Mouse (Mus musculus): ENCODE data around the gene Slc30a9. TPM values are rescaled to one million over a fixed set of nuclear protein-coding genes. Genes with fewer than 3 reads are reported as not detected.
A peak's percentile ranks its signal among the peaks of the same experiment; 100 is the strongest.

Gene Slc30a9
- 139 TPM for polyA plus RNA-seq (2021)

GRCm38 (mm10) chr5:67306698-67307521, at the start of gene Slc30a9:
Gene Slc30a9 (plus strand): TSS chr5:67306955.
- ChIA-PET CTCF (interaction anchor here (1.2 kb wide), 1 partner anchor 15 kb away, joined by 3 read pairs; no protein-coding TSS in a partner anchor), POLR2A (interaction anchor here (0.6 to 1.2 kb wide), 3 partner anchors 18 to 52 kb away, joined by 3 read pairs; partner anchors contain the start of gene Tmem33)
- peak; percentile 94 for ATAC-seq

GRCm38 (mm10) chr5:67258473-67258872, 48.3 kb upstream of the Slc30a9 start:
- no peak for ATAC-seq
- peaks cover under 1% of the 10 kb centered on the region for H3K27me3 ChIP-seq
- in situ Hi-C loops (cut with MboI; ENCODE audit: low pct_unique_long_range_greater_than_20kb): no loop called here
- CTCF ChIA-PET: no interaction called here
- POLR2A ChIA-PET: no interaction called here
- no peak for TF ChIP-seq CTCF (IDR thresholded peaks at IDR 0.05)
- DNase-seq (ENCODE audit: low read depth, low spot score): no peak

More at GRCm38 (mm10) chr5:67306698-67307521, at the start of gene Slc30a9:
- DNase-seq (ENCODE audit: low read depth, low spot score): peak; percentile 65
- TF ChIP-seq CTCF (IDR thresholded peaks at IDR 0.05): peak; percentile 49
- in situ Hi-C loops (cut with MboI; ENCODE audit: low pct_unique_long_range_greater_than_20kb): no loop called here
- no peaks in the 10 kb centered on the region for H3K27me3 ChIP-seq

DNA sequence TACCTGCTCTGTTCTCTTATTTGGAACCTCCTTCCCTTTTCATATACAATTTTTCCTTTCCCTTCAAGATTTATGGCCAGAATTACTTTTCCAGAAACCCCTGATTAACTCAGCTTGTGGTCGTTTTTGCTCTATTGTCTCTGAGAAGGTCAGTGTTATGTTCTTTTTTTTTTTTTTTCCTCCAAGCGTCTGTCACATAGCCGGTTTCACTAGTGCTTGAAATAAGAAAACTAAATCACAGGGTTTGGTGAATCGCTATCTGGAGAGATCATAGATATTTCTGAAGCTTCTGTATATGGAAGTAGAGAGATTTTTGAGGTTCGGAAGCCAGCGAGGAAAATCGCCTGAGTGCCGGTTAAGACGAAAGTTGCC, 46.6 kb upstream of the Slc30a9 start:
- POLR2A ChIA-PET: interaction anchor here (1.1 kb wide), 1 partner anchor 48 kb away, joined by 3 read pairs; no protein-coding TSS in a partner anchor
- no peaks in the 10 kb centered on the region for H3K27me3 ChIP-seq
- ATAC-seq (peak; percentile 5), DNase-seq (ENCODE audit: low read depth, low spot score) (no peak)
- no peak for TF ChIP-seq CTCF (IDR thresholded peaks at IDR 0.05)
- CTCF ChIA-PET: interaction anchor here (1.2 to 1.4 kb wide), 2 partner anchors 27 to 50 kb away, joined by 3 to 4 read pairs; no protein-coding TSS in a partner anchor
- in situ Hi-C loops (cut with MboI; ENCODE audit: low pct_unique_long_range_greater_than_20kb): no loop called here

GRCm38 (mm10) chr5:67260531-67261371, 46.0 kb upstream of the Slc30a9 start, which contains the start of gene Tmem33:
Gene Tmem33 (plus strand): TSS chr5:67260565.
- in situ Hi-C loops (cut with MboI; ENCODE audit: low pct_unique_long_range_greater_than_20kb): no loop called here
- peak; percentile 92 for DNase-seq (ENCODE audit: low read depth, low spot score)
- no peak for TF ChIP-seq CTCF (IDR thresholded peaks at IDR 0.05)
- peak; percentile 98 for ATAC-seq
- ChIA-PET CTCF (interaction anchor here (1.2 kb wide), 1 partner anchor 28 kb away, joined by 4 read pairs; no protein-coding TSS in a partner anchor), POLR2A (interaction anchor here (1.1 kb wide), 1 partner anchor 47 kb away, joined by 3 read pairs; no protein-coding TSS in a partner anchor)
- H3K27me3 ChIP-seq: no peaks in the 10 kb centered on the region

GRCm38 (mm10) chr5:67262964-67263363, 43.8 kb upstream of the Slc30a9 start:
- ATAC-seq: no peak
- no peaks in the 10 kb centered on the region for H3K27me3 ChIP-seq
- ChIA-PET CTCF (interaction anchor here (0.7 to 7.0 kb wide), 3 partner anchors 15 to 35 kb away, joined by 3 to 28 read pairs (median 3); no protein-coding TSS in a partner anchor), POLR2A (no interaction called here)
- TF ChIP-seq CTCF (IDR thresholded peaks at IDR 0.05): no peak
- in situ Hi-C loops (cut with MboI; ENCODE audit: low pct_unique_long_range_greater_than_20kb): no loop called here
- no peak for DNase-seq (ENCODE audit: low read depth, low spot score)

DNA sequence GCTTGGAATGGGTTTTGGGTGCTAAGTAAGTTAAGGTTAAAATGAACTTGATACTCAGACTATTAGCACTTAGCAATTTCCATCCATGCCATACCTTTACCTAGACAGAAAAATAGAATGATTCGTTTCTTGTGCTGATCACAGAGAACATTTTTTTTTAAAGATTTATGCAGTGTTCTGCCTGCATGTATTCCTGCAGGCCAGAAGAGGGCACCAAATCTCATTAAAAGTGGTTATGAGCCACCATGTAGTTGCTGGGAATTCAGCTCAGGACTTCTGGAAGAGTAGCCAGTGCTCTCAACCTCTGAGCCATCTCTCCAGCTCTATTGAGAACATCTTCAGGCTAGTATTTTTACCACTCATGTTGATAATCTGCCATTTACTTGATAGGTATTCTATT, 40.6 kb upstream of the Slc30a9 start:
- ATAC-seq (no peak), DNase-seq (ENCODE audit: low read depth, low spot score) (no peak)
- CTCF ChIA-PET: interaction anchor here (1.1 to 7.0 kb wide), 4 partner anchors 12 to 64 kb away, joined by 3 to 28 read pairs (median 6); no protein-coding TSS in a partner anchor
- in situ Hi-C loops (cut with MboI; ENCODE audit: low pct_unique_long_range_greater_than_20kb): no loop called here
- H3K27me3 ChIP-seq: no peaks in the 10 kb centered on the region
- peak; percentile 76 for TF ChIP-seq CTCF (IDR thresholded peaks at IDR 0.05)
- POLR2A ChIA-PET: no interaction called here

DNA sequence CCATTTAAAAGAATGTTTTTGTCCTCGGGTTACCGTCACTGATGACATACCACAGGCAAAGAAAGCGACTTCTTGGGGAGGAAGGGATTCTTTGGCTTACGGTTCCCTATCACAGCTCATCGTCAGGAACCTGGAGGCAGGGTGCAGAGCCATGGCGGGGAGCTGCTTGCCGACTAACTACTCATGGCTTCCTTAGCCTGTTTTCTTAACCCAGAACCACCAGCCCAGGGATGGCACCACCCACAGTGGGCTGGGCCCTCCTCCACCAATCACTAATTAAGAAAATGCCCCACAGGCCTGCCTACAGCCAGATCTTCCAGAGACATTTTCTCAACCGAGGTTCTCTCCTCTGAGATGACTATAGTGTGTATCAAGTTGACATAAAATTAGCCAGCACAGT, 37.4 kb upstream of the Slc30a9 start:
- in situ Hi-C loops (cut with MboI; ENCODE audit: low pct_unique_long_range_greater_than_20kb): no loop called here
- no peaks in the 10 kb centered on the region for H3K27me3 ChIP-seq
- ATAC-seq: no peak
- ChIA-PET CTCF (interaction anchor here (7.0 kb wide), 1 partner anchor 9 kb away, joined by 28 read pairs; no protein-coding TSS in a partner anchor), POLR2A (no interaction called here)
- TF ChIP-seq CTCF (IDR thresholded peaks at IDR 0.05): no peak
- DNase-seq (ENCODE audit: low read depth, low spot score): no peak

GRCm38 (mm10) chr5:67279407-67279806, 27.3 kb upstream of the Slc30a9 start:
- in situ Hi-C loops (cut with MboI; ENCODE audit: low pct_unique_long_range_greater_than_20kb): no loop called here
- no peak for TF ChIP-seq CTCF (IDR thresholded peaks at IDR 0.05)
- DNase-seq (ENCODE audit: low read depth, low spot score) (no peak), ATAC-seq (no peak)
- ChIA-PET CTCF (interaction anchor here (1.1 to 3.8 kb wide), 3 partner anchors 8 to 25 kb away, joined by 3 to 28 read pairs (median 3); no protein-coding TSS in a partner anchor), POLR2A (no interaction called here)
- H3K27me3 ChIP-seq: no peaks in the 10 kb centered on the region

GRCm38 (mm10) chr5:67279840-67280239, 26.9 kb upstream of the Slc30a9 start:
- TF ChIP-seq CTCF (IDR thresholded peaks at IDR 0.05): no peak
- ATAC-seq: no peak
- DNase-seq (ENCODE audit: low read depth, low spot score): no peak
- in situ Hi-C loops (cut with MboI; ENCODE audit: low pct_unique_long_range_greater_than_20kb): no loop called here
- ChIA-PET CTCF (interaction anchor here (1.4 to 3.8 kb wide), 2 partner anchors 8 to 14 kb away, joined by 3 to 28 read pairs; no protein-coding TSS in a partner anchor), POLR2A (no interaction called here)
- no peaks in the 10 kb centered on the region for H3K27me3 ChIP-seq

GRCm38 (mm10) chr5:67280400-67280799, 26.4 kb upstream of the Slc30a9 start:
- no peak for TF ChIP-seq CTCF (IDR thresholded peaks at IDR 0.05)
- ChIA-PET POLR2A (no interaction called here), CTCF (interaction anchor here (1.2 kb wide), 1 partner anchor 12 kb away, joined by 5 read pairs; no protein-coding TSS in a partner anchor)
- ATAC-seq (no peak), DNase-seq (ENCODE audit: low read depth, low spot score) (no peak)
- in situ Hi-C loops (cut with MboI; ENCODE audit: low pct_unique_long_range_greater_than_20kb): no loop called here
- no peaks in the 10 kb centered on the region for H3K27me3 ChIP-seq

Data from Patski (cell line).